Mouse (Mus musculus) limb, embryonic 10.5 days (tissue): Measurements from ENCODE around the gene Srprb. TPM values are rescaled to one million over a fixed set of nuclear protein-coding genes. Genes with fewer than 3 reads are reported as not detected.
"Not testable (repeated sequence)": the region's sequence is repeated elsewhere in the genome, so short reads cannot be mapped to it uniquely, and the experiment has no call there.

Experiments
- DNase-seq: peaks from one replicate; pipeline ENCODE4 v3.0.0-alpha.2; 2017; ENCODE audit warnings: low spot score
- H3K27ac ChIP-seq: fragments of 300-500 bp; sonication (generic); 2 replicates; pipeline ENCODE4 v1.5.1; 2016; ENCODE audit warnings: mild to moderate bottlenecking
- H3K27me3 ChIP-seq: fragments of 300-500 bp; sonication (generic); 2 replicates; pipeline ENCODE4 v1.6.1; 2016; ENCODE audit warnings: low read depth, mild to moderate bottlenecking; ENCODE audit not compliant: poor library complexity, severe bottlenecking
- H3K36me3 ChIP-seq: fragments of 300-500 bp; sonication (generic); 2 replicates; pipeline ENCODE4 v1.6.1; 2016; ENCODE audit warnings: mild to moderate bottlenecking, moderate library complexity
- H3K4me1 ChIP-seq: fragments of 300-500 bp; sonication (generic); 2 replicates; pipeline ENCODE4 v1.6.1; 2016
- H3K4me3 ChIP-seq: fragments of 300-500 bp; sonication (generic); 2 replicates; pipeline ENCODE4 v1.5.1; 2016; ENCODE audit warnings: mild to moderate bottlenecking, moderate library complexity
- H3K9me3 ChIP-seq: fragments of 300-500 bp; sonication (generic); replicated peaks from 2 replicates; pipeline ENCODE4 v1.6.1; 2016; ENCODE audit warnings: mild to moderate bottlenecking
- WGBS: fragments of 180-500 bp; shearing (Covaris S2); methylation state at CpG from one replicate; pipeline ENCODE4 v1.1.7; 2016; 5-methylcytosine and 5-hydroxymethylcytosine counted together
- polyA plus RNA-seq: library from polyadenylated mRNA; unstranded; fragments of >200 nt; fragmentation: Nextera tagmentation; extraction: Ambion mirVana; gene quantifications from 2 replicates; pipeline ENCODE4 v1.2.1, GENCODE M21; 2016

Srprb gene
- polyA plus RNA-seq, 1 experiment from 2014 or later: 72.4 TPM

GRCm38 (mm10) chr9:103188416-103188815 lies 13.5 kb downstream of the Srprb start:
- 95% methylated on average over 4 of the region's 4 CpGs for WGBS

GRCm38 (mm10) chr9:103186747-103187146 lies 15.2 kb downstream of the Srprb start:
- WGBS: 78% methylated on average over 9 of the region's 9 CpGs
- Histone ChIP-seq H3K4me1 (no peaks in the 10 kb centered on the region), H3K27ac (no peak overlapping the region), H3K9me3 (no peaks in the 10 kb centered on the region), H3K27me3 (no peaks in the 10 kb centered on the region), H3K36me3 (peaks cover 43% of the 10 kb centered on the region), H3K4me3 (no peak overlapping the region)
- DNase-seq: no peak

More at GRCm38 (mm10) chr9:103188416-103188815, 13.5 kb downstream of the Srprb start:
- Histone ChIP-seq H3K4me1 (no peaks in the 10 kb centered on the region), H3K27me3 (no peaks in the 10 kb centered on the region), H3K27ac (no peak overlapping the region), H3K9me3 (no peaks in the 10 kb centered on the region), H3K36me3 (peaks cover 60% of the 10 kb centered on the region), H3K4me3 (no peak overlapping the region)
- no peak for DNase-seq

DNA sequence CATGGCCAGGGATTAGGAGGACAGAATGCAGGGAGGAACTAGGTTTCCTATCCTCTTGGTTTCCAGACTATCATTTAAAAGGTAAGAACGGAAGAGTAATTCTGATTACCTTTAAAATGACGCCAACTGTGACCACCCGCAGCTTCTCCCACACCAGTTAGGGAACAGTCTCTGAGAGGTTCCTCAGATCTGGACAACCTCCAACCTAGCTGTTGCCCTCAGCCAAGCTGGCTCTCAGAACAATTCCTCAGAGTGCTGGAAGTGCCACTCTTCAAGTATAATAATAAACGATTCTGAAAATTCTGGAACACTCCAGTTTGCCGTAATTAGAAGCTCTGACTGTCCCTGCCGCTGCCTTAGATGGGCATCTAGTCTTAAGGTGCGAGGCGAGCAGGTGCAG lies 16.0 kb downstream of the Srprb start:
- H3K4me3 ChIP-seq: no peak overlapping the region
- peaks cover 35% of the 10 kb centered on the region for H3K36me3 ChIP-seq
- H3K9me3 ChIP-seq: no peaks in the 10 kb centered on the region
- peaks cover 3% of the 10 kb centered on the region; the same call in 1 of the 2 replicates for H3K4me1 ChIP-seq
- H3K27me3 ChIP-seq: no peaks in the 10 kb centered on the region
- H3K27ac ChIP-seq: no peak overlapping the region
- DNase-seq: no peak
- 90% methylated on average over 8 of the region's 8 CpGs for WGBS

GRCm38 (mm10) chr9:103184855-103185254 lies 17.1 kb downstream of the Srprb start:
- peaks cover 24% of the 10 kb centered on the region for H3K36me3 ChIP-seq
- H3K27ac ChIP-seq: no peak overlapping the region
- H3K9me3 ChIP-seq: no peaks in the 10 kb centered on the region
- DNase-seq: no peak
- H3K4me1 ChIP-seq: peaks cover 11% of the 10 kb centered on the region
- H3K27me3 ChIP-seq: no peaks in the 10 kb centered on the region
- no peak overlapping the region for H3K4me3 ChIP-seq
- WGBS: 63% methylated on average over 4 of the region's 4 CpGs

DNA sequence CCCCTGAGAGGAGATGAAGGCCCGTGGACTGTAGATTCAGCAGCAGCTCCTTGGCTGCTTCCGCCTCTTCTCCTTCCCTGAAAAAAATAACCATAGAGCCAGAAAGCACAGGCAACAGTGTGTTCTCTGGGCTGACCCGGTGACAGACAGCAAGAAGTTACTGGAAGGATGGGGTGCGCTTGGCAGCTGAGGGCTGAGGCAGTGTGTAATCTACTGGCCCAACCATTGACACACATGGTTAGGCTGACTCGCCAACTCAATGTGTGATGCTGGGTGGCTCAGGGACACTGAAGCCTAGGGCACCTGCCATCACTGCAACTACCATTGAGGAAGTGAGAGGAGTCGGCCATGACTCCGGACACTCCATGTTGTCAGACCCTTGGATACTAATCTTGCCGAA lies 20.1 kb downstream of the Srprb start:
- H3K4me3 ChIP-seq: no peak overlapping the region
- no peaks in the 10 kb centered on the region for H3K36me3 ChIP-seq
- H3K27me3 ChIP-seq: no peaks in the 10 kb centered on the region
- no peak for DNase-seq
- H3K9me3 ChIP-seq: no peaks in the 10 kb centered on the region
- H3K27ac ChIP-seq: no peak overlapping the region
- H3K4me1 ChIP-seq: peaks cover 11% of the 10 kb centered on the region
- 89% methylated on average over 8 of the region's 8 CpGs for WGBS

DNA sequence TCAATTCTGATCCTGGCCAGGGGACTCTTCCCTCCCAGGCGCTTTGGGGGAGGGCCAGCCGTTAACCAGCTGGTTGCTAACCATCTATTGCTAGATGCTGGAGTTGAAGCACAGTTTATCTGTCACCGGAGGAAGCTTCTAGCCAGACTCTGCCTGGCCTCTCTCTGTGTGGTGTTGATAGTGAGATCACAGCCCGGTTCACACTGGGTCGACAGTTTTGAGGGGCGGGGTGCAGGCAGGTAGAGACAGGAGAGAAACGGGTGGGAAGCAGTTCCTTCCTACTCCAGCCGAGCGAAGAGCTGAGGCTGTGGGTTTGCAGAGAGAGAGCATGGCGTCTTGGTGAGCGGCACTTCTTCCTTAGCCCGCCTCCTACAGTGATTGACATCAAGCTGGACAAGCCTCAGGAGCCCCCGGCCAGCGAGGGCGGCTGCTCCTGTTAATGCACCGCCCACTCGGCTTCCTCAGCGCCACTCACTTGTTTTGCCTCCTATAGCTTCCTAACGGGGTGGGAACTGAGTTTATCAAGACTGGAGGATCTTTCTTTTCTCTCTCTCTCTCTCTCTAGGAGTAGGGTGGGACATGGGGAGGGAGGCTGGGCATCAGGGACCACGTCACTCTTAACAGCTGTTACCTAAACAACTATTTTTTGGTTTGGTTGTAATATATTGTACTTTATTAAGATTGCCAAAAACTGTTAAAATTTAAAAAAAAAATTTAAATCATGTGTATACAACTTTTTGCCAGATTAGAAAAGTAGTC lies 21.0 kb downstream of the Srprb start:
- Histone ChIP-seq H3K27ac (peak overlapping the region; percentile 82), H3K36me3 (no peaks in the 10 kb centered on the region), H3K4me3 (peak overlapping the region; percentile 54), H3K4me1 (peaks cover 11% of the 10 kb centered on the region), H3K9me3 (no peaks in the 10 kb centered on the region), H3K27me3 (no peaks in the 10 kb centered on the region)
- 4% methylated on average over 20 of the region's 20 CpGs for WGBS
- peak; percentile 76 for DNase-seq

DNA sequence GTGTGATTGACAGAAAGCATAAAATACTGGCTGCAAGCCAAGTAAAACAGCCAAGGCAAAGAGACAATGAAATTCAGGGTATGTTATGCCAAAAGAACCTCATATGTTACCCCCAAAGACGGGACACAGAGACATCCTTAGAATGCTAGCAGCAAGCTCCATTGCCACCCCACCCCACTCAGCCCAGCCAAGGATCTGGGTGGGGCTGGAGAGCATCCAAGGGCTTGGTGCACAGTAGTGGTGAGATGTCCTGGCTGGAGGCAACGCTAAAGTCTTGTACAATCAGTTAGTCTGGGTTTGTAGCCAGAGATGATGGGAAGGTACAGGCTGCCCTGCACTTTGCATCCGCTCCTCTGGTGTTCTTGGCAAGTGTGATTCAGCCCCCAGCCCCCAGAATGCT lies 21.6 kb downstream of the Srprb start:
- peak overlapping the region; percentile 54 for H3K4me3 ChIP-seq
- H3K9me3 ChIP-seq: no peaks in the 10 kb centered on the region
- H3K4me1 ChIP-seq: peaks cover 11% of the 10 kb centered on the region
- H3K27me3 ChIP-seq: no peaks in the 10 kb centered on the region
- no peak for DNase-seq
- WGBS: 66% methylated on average over 3 of the region's 3 CpGs
- H3K36me3 ChIP-seq: no peaks in the 10 kb centered on the region
- peak overlapping the region; percentile 82 for H3K27ac ChIP-seq

DNA sequence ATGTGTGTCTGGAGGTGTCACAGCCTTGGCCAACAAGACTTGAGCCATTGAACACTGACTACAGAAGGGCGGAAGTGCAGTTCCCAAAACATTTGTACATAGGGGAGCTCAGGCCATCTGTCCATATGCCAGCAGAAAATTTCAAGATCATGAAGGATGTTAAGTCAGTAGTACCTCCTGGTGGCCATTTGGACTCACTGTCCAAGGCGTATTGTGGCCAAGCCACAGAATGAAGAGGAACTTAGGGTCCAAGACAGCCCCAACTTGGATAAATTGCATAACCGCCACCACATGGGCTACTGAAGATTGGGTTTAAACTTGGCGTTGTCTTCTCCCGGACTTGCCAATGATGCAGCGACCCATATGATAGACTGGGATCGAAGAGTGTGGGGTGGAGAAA lies 26.2 kb downstream of the Srprb start:
- Histone ChIP-seq H3K9me3 (no peaks in the 10 kb centered on the region), H3K27ac (no peak overlapping the region), H3K4me1 (peaks cover 10% of the 10 kb centered on the region), H3K27me3 (no peaks in the 10 kb centered on the region), H3K4me3 (no peak overlapping the region), H3K36me3 (no peaks in the 10 kb centered on the region)
- DNase-seq: no peak
- WGBS: 97% methylated on average over 7 of the region's 7 CpGs

DNA sequence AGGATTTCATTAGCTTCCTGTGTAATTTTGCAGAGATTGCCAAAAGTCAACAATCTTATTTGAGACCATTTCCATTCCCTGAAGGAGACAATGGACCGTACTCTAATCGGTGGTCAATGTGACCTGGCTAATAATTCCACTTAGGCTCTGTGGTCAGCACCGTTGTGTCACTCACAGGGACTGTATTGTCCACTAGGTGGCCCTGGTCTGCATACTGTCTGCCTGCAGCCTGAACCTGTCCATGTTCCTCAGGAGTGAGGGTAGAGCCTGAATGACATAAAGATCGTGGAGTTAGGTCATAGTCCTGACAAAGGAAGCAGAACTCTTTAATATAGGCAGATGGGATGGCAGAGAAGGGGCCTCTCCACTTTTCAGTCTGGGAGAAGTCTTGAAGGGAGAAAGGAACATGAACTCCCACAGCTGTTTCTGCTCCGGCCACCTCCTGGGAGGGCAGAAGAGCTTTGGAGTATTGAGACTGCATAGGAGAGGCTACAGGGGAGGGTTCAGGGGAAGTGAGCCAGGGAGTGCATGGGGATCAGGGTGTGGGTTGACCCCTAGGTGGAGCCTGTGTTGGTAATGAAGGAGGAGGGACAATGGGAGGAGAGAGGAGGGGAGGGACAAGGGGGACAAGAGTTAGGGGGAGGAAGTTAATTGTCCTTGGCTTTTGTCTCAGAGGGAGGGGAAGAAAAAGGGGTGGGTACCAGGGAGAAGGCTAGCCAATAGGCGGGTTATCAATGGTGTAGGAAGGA lies 27.0 kb downstream of the Srprb start:
- no peak for DNase-seq
- Histone ChIP-seq H3K9me3 (no peaks in the 10 kb centered on the region), H3K27ac (no peak overlapping the region), H3K27me3 (no peaks in the 10 kb centered on the region), H3K4me1 (0 out of 2 replicates have a peak, but pooled peaks cover 4% of the 10 kb centered on the region), H3K4me3 (no peak overlapping the region), H3K36me3 (no peaks in the 10 kb centered on the region)
- 62% methylated on average over 6 of the region's 6 CpGs for WGBS

- no peaks in the 10 kb centered on the region for H3K27me3 ChIP-seq
- 61% methylated on average over 7 of the region's 7 CpGs for WGBS
- no peaks in the 10 kb centered on the region for H3K9me3 ChIP-seq
- 0 out of 2 replicates have a peak, but pooled peaks cover 4% of the 10 kb centered on the region for H3K4me1 ChIP-seq
- no peak overlapping the region for H3K4me3 ChIP-seq
- no peaks in the 10 kb centered on the region for H3K36me3 ChIP-seq
- no peak for DNase-seq
- no peak overlapping the region for H3K27ac ChIP-seq
Measured at GRCm38 (mm10) chr9:103168771-103169170, 33.2 kb downstream of the Srprb start.

GRCm38 (mm10) chr9:103168046-103168445 lies 33.9 kb downstream of the Srprb start:
- Histone ChIP-seq H3K27me3 (no peaks in the 10 kb centered on the region), H3K4me3 (no peak overlapping the region), H3K27ac (no peak overlapping the region), H3K9me3 (no peaks in the 10 kb centered on the region), H3K36me3 (no peaks in the 10 kb centered on the region), H3K4me1 (peaks cover 4% of the 10 kb centered on the region; the same call in 1 of the 2 replicates)
- DNase-seq: no peak
- 78% methylated on average over 6 of the region's 6 CpGs for WGBS

- Histone ChIP-seq H3K27ac (no peak overlapping the region), H3K4me1 (no peaks in the 10 kb centered on the region; the same call in 1 of the 2 replicates), H3K9me3 (no peaks in the 10 kb centered on the region), H3K4me3 (no peak overlapping the region), H3K36me3 (no peaks in the 10 kb centered on the region), H3K27me3 (no peaks in the 10 kb centered on the region)
- DNase-seq: no peak
- 80% methylated on average over 15 of the region's 15 CpGs for WGBS
Measured at GRCm38 (mm10) chr9:103163806-103164205, 38.1 kb downstream of the Srprb start.

- not testable (repeated sequence) for DNase-seq
Measured at GRCm38 (mm10) chr9:103155158-103155557, 46.8 kb downstream of the Srprb start.

More at GRCm38 (mm10) chr9:103155158-103155557, 46.8 kb downstream of the Srprb start:
- not testable (repeated sequence) for H3K27me3 ChIP-seq, H3K27ac ChIP-seq, H3K36me3 ChIP-seq, H3K4me1 ChIP-seq, H3K9me3 ChIP-seq, H3K4me3 ChIP-seq
- 94% methylated on average over 7 of the region's 7 CpGs for WGBS
